Mouse (Mus musculus): ENCODE measurements around the gene Pde4d. TPM values are rescaled to one million over a fixed set of nuclear protein-coding genes. Genes with fewer than 3 reads are reported as not detected.
"Not testable (repeated sequence)": the region's sequence is repeated elsewhere in the genome, so short reads cannot be mapped to it uniquely, and the experiment has no call there.

The Pde4d gene
- total RNA-seq, 2 experiments from 2014 or later = 29.1 to 38.7 TPM

GRCm38 (mm10) chr13:108686262-108686661, 236.5 kb downstream of the Pde4d start:
- peak; percentile 82 for ATAC-seq (replicated peaks; ENCODE audit: poor library complexity)

GRCm38 (mm10) chr13:108686807-108687206, 237.1 kb downstream of the Pde4d start:
- ATAC-seq (replicated peaks; ENCODE audit: poor library complexity) = peak; percentile 73

GRCm38 (mm10) chr13:108692883-108693550, 243.3 kb downstream of the Pde4d start:
- ATAC-seq (replicated peaks; ENCODE audit: poor library complexity) = no peak

- ATAC-seq (replicated peaks; ENCODE audit: poor library complexity) = no peak
Measured at GRCm38 (mm10) chr13:108705441-108705840, 255.7 kb downstream of the Pde4d start.

- no peak for ATAC-seq (replicated peaks; ENCODE audit: poor library complexity)
Measured at GRCm38 (mm10) chr13:108714032-108714431, 264.3 kb downstream of the Pde4d start.

- peak; percentile 42 for ATAC-seq (replicated peaks; ENCODE audit: poor library complexity)
Measured at GRCm38 (mm10) chr13:108715029-108715428, 265.3 kb downstream of the Pde4d start.

GRCm38 (mm10) chr13:108722234-108722633, 272.5 kb downstream of the Pde4d start:
- peak; percentile 63 for ATAC-seq (replicated peaks; ENCODE audit: poor library complexity)

GRCm38 (mm10) chr13:108734356-108734755, 284.6 kb downstream of the Pde4d start:
- ATAC-seq (replicated peaks; ENCODE audit: poor library complexity) = not testable (repeated sequence)

- no peak for ATAC-seq (replicated peaks; ENCODE audit: poor library complexity)
Measured at GRCm38 (mm10) chr13:108751155-108751840, 301.6 kb downstream of the Pde4d start.

- ATAC-seq (replicated peaks; ENCODE audit: poor library complexity) = 0 out of 2 replicates have a peak, but pooled peaks have one; percentile 11
Measured at GRCm38 (mm10) chr13:108757477-108757876, 307.7 kb downstream of the Pde4d start.

GRCm38 (mm10) chr13:108758331-108758730, 308.6 kb downstream of the Pde4d start:
- no peak for ATAC-seq (replicated peaks; ENCODE audit: poor library complexity)

- no peak for ATAC-seq (replicated peaks; ENCODE audit: poor library complexity)
Measured at GRCm38 (mm10) chr13:108759140-108759539, 309.4 kb downstream of the Pde4d start.

- ATAC-seq (replicated peaks; ENCODE audit: poor library complexity) = no peak
Measured at GRCm38 (mm10) chr13:108763295-108763694, 313.5 kb downstream of the Pde4d start.

- ATAC-seq (replicated peaks; ENCODE audit: poor library complexity) = peak; percentile 99
Measured at GRCm38 (mm10) chr13:108766020-108766727, 316.4 kb downstream of the Pde4d start.

- ATAC-seq (replicated peaks; ENCODE audit: poor library complexity) = no peak
Measured at GRCm38 (mm10) chr13:108769465-108770056, 319.8 kb downstream of the Pde4d start.

GRCm38 (mm10) chr13:108772386-108772785, 322.6 kb downstream of the Pde4d start:
- no peak for ATAC-seq (replicated peaks; ENCODE audit: poor library complexity)

- ATAC-seq (replicated peaks; ENCODE audit: poor library complexity) = peak; percentile 86
Measured at GRCm38 (mm10) chr13:108774981-108775380, 325.2 kb downstream of the Pde4d start.

GRCm38 (mm10) chr13:108775882-108776281, 326.1 kb downstream of the Pde4d start:
- ATAC-seq (replicated peaks; ENCODE audit: poor library complexity) = peak; percentile 76

GRCm38 (mm10) chr13:108797620-108798019, 347.9 kb downstream of the Pde4d start:
- ATAC-seq (replicated peaks; ENCODE audit: poor library complexity) = not testable (repeated sequence)

- no peak for ATAC-seq (replicated peaks; ENCODE audit: poor library complexity)
Measured at GRCm38 (mm10) chr13:108809191-108809590, 359.4 kb downstream of the Pde4d start.

- peak; percentile 74 for ATAC-seq (replicated peaks; ENCODE audit: poor library complexity)
Measured at GRCm38 (mm10) chr13:108812956-108813355, 363.2 kb downstream of the Pde4d start.
